Mouse (Mus musculus) heart, embryonic 12.5 days (tissue): ENCODE measurements at regions not wholly inside any gene's neighbourhood (a gene's known extent, or its start where the extent isn't known, plus 50 kb on each side); places are given as distances from the start of the nearest gene placed in this dataset.

ENCODE experiments used
- ATAC-seq: fragments of 200-750 bp; cut with Nextera tagmentation; 2 replicates; pipeline ENCODE4 v1.8.0; 2017; ENCODE audit warnings: moderate TSS enrichment, moderate library complexity; ENCODE audit not compliant: insufficient number of reproducible peaks, low FRiP score
- H3K27ac ChIP-seq: fragments of 300-500 bp; sonication (generic); 2 replicates; pipeline ENCODE4 v1.5.1; 2016; ENCODE audit warnings: mild to moderate bottlenecking, moderate library complexity; ENCODE audit not compliant: poor library complexity, severe bottlenecking
- H3K27me3 ChIP-seq: fragments of 300-500 bp; sonication (generic); replicated peaks from 2 replicates; pipeline ENCODE4 v1.6.1; 2016; ENCODE audit warnings: mild to moderate bottlenecking, moderate library complexity
- H3K36me3 ChIP-seq: fragments of 300-500 bp; sonication (generic); 2 replicates; pipeline ENCODE4 v1.6.1; 2016; ENCODE audit warnings: mild to moderate bottlenecking, moderate library complexity
- H3K4me1 ChIP-seq: fragments of 300-500 bp; sonication (generic); replicated peaks from 2 replicates; pipeline ENCODE4 v1.6.1; 2016; ENCODE audit warnings: mild to moderate bottlenecking
- H3K4me2 ChIP-seq: fragments of 300-500 bp; sonication (generic); 2 replicates; pipeline ENCODE4 v1.6.1; 2016; ENCODE audit warnings: mild to moderate bottlenecking, moderate library complexity
- H3K4me3 ChIP-seq: fragments of 300-500 bp; sonication (generic); 2 replicates; pipeline ENCODE4 v1.5.1; 2016; ENCODE audit warnings: mild to moderate bottlenecking
- H3K9ac ChIP-seq: fragments of 300-500 bp; sonication (generic); 2 replicates; pipeline ENCODE4 v1.6.1; 2016; ENCODE audit warnings: mild to moderate bottlenecking, moderate library complexity
- H3K9me3 ChIP-seq: fragments of 300-500 bp; sonication (generic); replicated peaks from 2 replicates; pipeline ENCODE4 v1.6.1; 2016; ENCODE audit warnings: mild to moderate bottlenecking, moderate library complexity
- WGBS: fragments of 180-500 bp; shearing (Covaris S2); methylation state at CpG from one replicate; pipeline ENCODE4 v1.1.7; 2016; 5-methylcytosine and 5-hydroxymethylcytosine counted together

- Histone ChIP-seq H3K9ac (no peak overlapping the region), H3K27me3 (no peaks in the 10 kb centered on the region), H3K9me3 (0 out of 2 replicates have a peak, but pooled peaks cover 3% of the 10 kb centered on the region), H3K4me2 (no peak overlapping the region), H3K4me1 (no peaks in the 10 kb centered on the region), H3K4me3 (no peak overlapping the region), H3K27ac (no peak overlapping the region), H3K36me3 (no peaks in the 10 kb centered on the region)
- ATAC-seq = no peak
- WGBS = 70% methylated on average over 5 of the region's 5 CpGs
These were observed 108.5 kb upstream of the Pter start for GRCm38 (mm10) chr2:12815339-12815738.

- 87% methylated on average over 1 of the region's 1 CpGs for WGBS
- H3K9me3 ChIP-seq = no peaks in the 10 kb centered on the region
- H3K4me2 ChIP-seq = no peak overlapping the region
- H3K9ac ChIP-seq = no peak overlapping the region
- no peaks in the 10 kb centered on the region for H3K36me3 ChIP-seq
- no peaks in the 10 kb centered on the region for H3K27me3 ChIP-seq
- no peak overlapping the region for H3K27ac ChIP-seq
- H3K4me1 ChIP-seq = no peaks in the 10 kb centered on the region
- H3K4me3 ChIP-seq = no peak overlapping the region
- ATAC-seq = no peak
These were observed 97.9 kb upstream of the Pter start for GRCm38 (mm10) chr2:12825902-12826301.

GRCm38 (mm10) chr2:12833579-12833978 lies 90.3 kb upstream of the Pter start:
- ATAC-seq = no peak
- H3K4me1 ChIP-seq = no peaks in the 10 kb centered on the region
- H3K4me3 ChIP-seq = no peak overlapping the region
- no peaks in the 10 kb centered on the region for H3K9me3 ChIP-seq
- H3K27ac ChIP-seq = no peak overlapping the region
- no peaks in the 10 kb centered on the region for H3K36me3 ChIP-seq
- H3K9ac ChIP-seq = no peak overlapping the region
- no peaks in the 10 kb centered on the region for H3K27me3 ChIP-seq
- WGBS = 90% methylated on average over 3 of the region's 3 CpGs
- H3K4me2 ChIP-seq = no peak overlapping the region

- no peak for ATAC-seq
- Histone ChIP-seq H3K9ac (no peak overlapping the region), H3K4me1 (no peaks in the 10 kb centered on the region), H3K27me3 (no peaks in the 10 kb centered on the region), H3K4me2 (no peak overlapping the region), H3K9me3 (no peaks in the 10 kb centered on the region), H3K4me3 (no peak overlapping the region), H3K27ac (no peak overlapping the region), H3K36me3 (no peaks in the 10 kb centered on the region)
These were observed 57.3 kb upstream of the Pter start for GRCm38 (mm10) chr2:12866543-12866942.

- 80% methylated on average over 3 of the region's 3 CpGs for WGBS
- Histone ChIP-seq H3K9me3 (no peaks in the 10 kb centered on the region), H3K4me2 (no peak overlapping the region), H3K27ac (no peak overlapping the region), H3K36me3 (no peaks in the 10 kb centered on the region), H3K4me1 (no peaks in the 10 kb centered on the region), H3K9ac (no peak overlapping the region), H3K4me3 (no peak overlapping the region), H3K27me3 (no peaks in the 10 kb centered on the region)
- ATAC-seq = no peak
These were observed 55.1 kb upstream of the Pter start for GRCm38 (mm10) chr2:12868772-12869171.
